Mouse (Mus musculus): ENCODE measurements around the gene Rab26.

GRCm38 (mm10) chr17:24573811-24574210 is 39.8 kb upstream of the Rab26 start:
- TF ChIP-seq CTCF (conservative IDR thresholded peaks at IDR 0.05 in 1 of 2, IDR thresholded peaks at IDR 0.05 in 1 of 2; ENCODE audit: low read depth in 2 of 2, low read length in 2 of 2) (no peak), MAX (IDR thresholded peaks at IDR 0.05; ENCODE audit: low read length) (no peak), JUN (IDR thresholded peaks at IDR 0.05; ENCODE audit: insufficient read depth, low read depth, low read length) (no peak), HCFC1 (IDR thresholded peaks at IDR 0.05; ENCODE audit: low read depth, low read length) (no peak), POLR2A (IDR thresholded peaks at IDR 0.05; ENCODE audit: low read depth, low read length) (no peak), CHD2 (IDR thresholded peaks at IDR 0.05; ENCODE audit: low read length) (no peak), E2F4 (IDR thresholded peaks at IDR 0.05; ENCODE audit: insufficient replicate concordance, low read depth, low read length) (no peak), ETS1 (conservative IDR thresholded peaks at IDR 0.05; ENCODE audit: low read depth, low read length) (no peak), POLR2AphosphoS2 (IDR thresholded peaks at IDR 0.05; ENCODE audit: low read depth, low read length) (no peak)
